Mouse (Mus musculus): ENCODE results near the gene Nppb.
A peak's percentile ranks its signal among the peaks of the same experiment; 100 is the strongest.

DNA sequence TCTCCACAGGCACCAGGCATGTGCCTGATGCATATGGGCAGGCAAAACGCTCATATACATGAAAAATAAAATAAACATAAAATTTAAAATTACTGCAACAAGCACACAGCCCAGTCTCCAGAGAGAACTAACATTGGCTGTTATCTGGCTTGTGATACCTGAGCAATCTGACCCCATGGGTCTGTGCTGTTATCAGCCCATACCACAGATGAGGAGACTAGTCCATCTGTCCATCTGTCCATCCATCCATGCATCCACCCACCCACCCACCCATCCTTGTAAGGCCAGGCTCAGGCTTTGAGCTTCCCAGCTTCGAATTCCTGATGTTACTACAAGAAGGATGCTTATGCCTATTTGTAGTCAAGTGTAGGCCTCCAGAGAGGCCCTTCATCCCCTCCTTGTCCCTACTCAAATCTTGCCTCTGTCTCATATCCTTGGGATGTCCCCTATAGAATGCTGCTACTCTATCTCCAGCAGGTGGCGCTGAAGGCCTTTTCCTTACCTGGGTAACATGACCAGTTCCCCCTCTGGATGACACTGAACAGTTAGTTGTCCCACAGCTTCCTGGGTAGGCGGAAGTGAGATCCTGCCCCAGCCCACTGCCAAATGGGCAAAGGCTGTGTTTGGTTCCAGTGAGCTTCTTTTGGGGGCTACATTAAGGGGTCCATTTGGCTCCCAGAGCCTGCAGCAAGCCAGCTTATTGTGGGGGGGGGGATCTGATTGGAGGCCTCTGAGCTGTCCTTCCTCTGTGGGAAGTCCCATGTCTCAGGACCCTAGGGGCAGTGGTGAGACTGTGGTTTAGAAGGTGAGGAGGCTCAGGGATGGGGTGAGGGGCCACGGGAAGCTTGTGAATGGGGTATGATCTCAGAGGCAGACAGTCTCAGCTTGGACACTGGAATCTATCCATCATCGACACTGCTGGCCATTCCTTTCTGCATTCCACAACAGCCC lies 25.4 kb upstream of the Nppb start:
- peak; percentile 85 for TF ChIP-seq CTCF (IDR thresholded peaks at IDR 0.05; ENCODE audit: low read depth)
- TF ChIP-seq EP300 (IDR thresholded peaks at IDR 0.05; ENCODE audit: low read depth), result no peak

Measured in liver, embryonic 14.5 days (tissue).